Mouse (Mus musculus) monocyte, adult 2 months (primary cell): Measurements from ENCODE around the gene Dcaf7.
A peak's percentile ranks its signal among the peaks of the same experiment; 100 is the strongest.

Source experiments
- DNase-seq, 2 experiments: peaks; one replicate each; pipeline ENCODE4 v3.0.0; 2022; ENCODE audit warnings: low spot score in 2 of 2, low read depth in 1 of 2

Dcaf7 gene

DNA sequence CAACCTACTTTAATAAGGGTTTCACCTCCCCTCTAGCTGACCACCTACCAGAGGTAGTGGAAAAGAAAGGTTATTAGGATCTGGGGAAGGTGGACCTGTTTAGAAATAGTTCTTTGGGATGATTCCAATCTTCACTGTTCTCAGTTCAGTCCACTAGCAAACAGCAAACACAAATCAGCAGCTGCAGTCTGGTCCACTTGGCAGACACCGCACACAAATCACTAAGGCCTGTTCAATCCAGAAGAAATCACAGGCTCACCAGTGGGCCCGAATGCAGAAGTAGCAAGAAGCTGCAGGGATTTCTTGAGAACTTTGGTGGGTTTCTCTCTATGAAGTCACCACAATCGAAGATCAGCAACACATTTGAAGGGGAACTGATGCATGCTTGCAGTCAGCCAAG, 66.2 kb downstream of the Dcaf7 start:
- DNase-seq, result no peak

DNA sequence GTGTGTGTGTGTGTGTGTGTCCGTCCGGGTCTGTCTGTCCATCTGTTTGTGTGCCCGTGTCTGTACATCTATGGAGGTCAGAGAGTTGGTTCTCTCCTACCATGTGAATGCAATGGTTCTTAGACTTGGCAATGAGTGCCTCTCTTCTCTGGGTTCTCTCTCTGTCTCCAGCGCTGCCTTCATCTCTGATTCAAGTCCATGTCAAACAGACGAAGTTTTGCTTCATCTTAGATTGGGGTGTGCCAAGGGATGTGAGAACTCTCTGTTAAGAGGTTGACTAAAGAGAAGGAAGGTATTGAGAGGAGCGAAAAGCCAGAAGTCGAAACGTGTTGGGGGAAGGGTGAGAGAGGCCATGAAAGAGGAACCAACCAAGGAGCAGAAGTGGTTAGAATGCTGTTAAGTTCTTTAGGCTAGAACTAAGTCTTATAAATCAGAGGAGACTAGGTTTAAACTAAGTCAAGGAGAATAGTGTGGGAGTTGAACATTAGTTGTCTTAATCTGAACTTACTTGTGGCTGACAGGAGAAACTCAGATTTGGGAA, 69.4 kb downstream of the Dcaf7 start:
- peak; percentile 47 to 56 for DNase-seq
